ENCODE assay signal across 8 mouse cellular contexts in the genomic region with DNA sequence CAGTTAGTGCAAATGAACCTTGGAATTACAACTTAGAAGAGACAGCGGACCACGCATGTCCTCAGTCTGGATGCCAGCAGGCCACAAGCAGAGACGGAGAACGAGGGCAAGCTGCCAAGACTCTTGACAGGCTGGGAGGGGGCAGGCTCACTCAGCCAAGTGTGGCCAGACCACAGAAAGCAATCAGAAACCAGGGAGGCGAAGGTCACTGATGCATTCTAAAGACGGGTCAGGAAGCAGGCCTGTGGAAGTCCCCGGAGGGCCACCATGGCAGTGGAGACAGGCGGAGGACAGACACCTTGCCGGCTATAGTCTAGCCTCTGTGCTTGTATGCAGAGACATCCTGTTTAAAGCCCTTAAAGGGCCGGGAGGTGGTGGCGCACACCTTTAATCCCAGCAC.
A peak's percentile ranks its signal among the peaks of the same experiment; 100 is the strongest.
DNase-seq lines count a peak whose midpoint lies in the region; ATAC-seq and TF ChIP-seq lines count a peak whose summit lies in the region.

No protein-coding gene starts in this region.

- H3K4me1 ChIP-seq in limb, embryonic 14.5 days (ENCODE audit: control insufficient read depth, insufficient read depth, low read length): no peaks in the 10 kb centered on the region; the same call in 1 of the 2 replicates
- H3K4me1 ChIP-seq in limb, embryonic 10.5 days: peaks cover 5% of the 10 kb centered on the region; the same call in 1 of the 2 replicates

- ATAC-seq in limb, embryonic 14.5 days (ENCODE audit: low FRiP score, low read depth): no peak

- no peak overlapping the region for H3K4me3 ChIP-seq in limb, embryonic 14.5 days (replicated peaks; ENCODE audit: low read length)
- H3K4me3 ChIP-seq in limb, embryonic 10.5 days: no peak overlapping the region

- WGBS in limb, embryonic 14.5 days: 60% methylated on average over 11 of the region's 11 CpGs
- 93% methylated on average over 11 of the region's 11 CpGs for WGBS in limb, embryonic 10.5 days

- DNase-seq in limb, embryonic 14.5 days (ENCODE audit: low spot score): peak; percentile 79
- no peak for DNase-seq in limb, embryonic 10.5 days (ENCODE audit: low spot score)
- DNase-seq in cerebellum, adult 11-12 months: peak; percentile 91
- peak; percentile 46 for DNase-seq in gastrocnemius, postnatal 25 days
- peak; percentile 98 for DNase-seq in kidney, adult 9 months
- DNase-seq in left cerebral cortex, postnatal 36 days (ENCODE audit: low spot score in 2 of 2): peak; percentile 58 to 71
- DNase-seq in right cerebral cortex, adult 18-20 months: peak; percentile 78
- DNase-seq in T-cell, adult 2 months (ENCODE audit: low spot score): no peak

- no peak for TF ChIP-seq POLR2A in limb, embryonic 14.5 days (IDR thresholded peaks at IDR 0.05; ENCODE audit: borderline replicate concordance, extremely low read depth, insufficient read depth, insufficient read length)

- H3K27me3 ChIP-seq in limb, embryonic 14.5 days (ENCODE audit: control insufficient read depth, insufficient read depth, low read length): no peaks in the 10 kb centered on the region
- H3K27me3 ChIP-seq in limb, embryonic 10.5 days (ENCODE audit: low read depth, poor library complexity, severe bottlenecking): no peaks in the 10 kb centered on the region

- H3K27ac ChIP-seq in limb, embryonic 14.5 days (replicated peaks; ENCODE audit: low read depth, low read length): no peak overlapping the region
- no peak overlapping the region for H3K27ac ChIP-seq in limb, embryonic 10.5 days

- H3K36me3 ChIP-seq in limb, embryonic 14.5 days (ENCODE audit: control insufficient read depth, insufficient read depth, low read length): peaks cover 95% of the 10 kb centered on the region
- peaks cover 98% of the 10 kb centered on the region for H3K36me3 ChIP-seq in limb, embryonic 10.5 days

- H3K4me2 ChIP-seq in limb, embryonic 14.5 days (replicated peaks; ENCODE audit: low read depth, low read length, severe bottlenecking): no peak overlapping the region

- H3K9ac ChIP-seq in limb, embryonic 14.5 days (ENCODE audit: low read depth, low read length, severe bottlenecking): no peak overlapping the region

- intact Hi-C loops in left cerebral cortex, postnatal 36 days (cut with DNase I): loop anchor here (10.0 kb wide), 1 partner anchor 127 kb away; no protein-coding TSS in a partner anchor

- no peaks in the 10 kb centered on the region for H3K9me3 ChIP-seq in limb, embryonic 14.5 days (ENCODE audit: control insufficient read depth, low read length)
- no peaks in the 10 kb centered on the region for H3K9me3 ChIP-seq in limb, embryonic 10.5 days (replicated peaks)

Comparison
In these comparisons a context has a peak if more than half of its experiments do, and no peak if none do; other contexts are left out.
1. DNase-seq: peak in limb, embryonic 14.5 days (single experiment), cerebellum, adult 11-12 months (single experiment), gastrocnemius, postnatal 25 days (single experiment), kidney, adult 9 months (single experiment), left cerebral cortex, postnatal 36 days (2 of 2) and right cerebral cortex, adult 18-20 months (single experiment); none in limb, embryonic 10.5 days (single experiment) and T-cell, adult 2 months (single experiment).